Mouse (Mus musculus) forebrain, postnatal 0 days (tissue): Measurements from ENCODE around the gene Gja4. TPM values are rescaled to one million over a fixed set of nuclear protein-coding genes. Genes with fewer than 3 reads are reported as not detected.

Source experiments
- ATAC-seq: fragments of 200-750 bp; cut with Nextera tagmentation; 2 replicates; pipeline ENCODE4 v1.8.0; 2017; ENCODE audit warnings: mild to moderate bottlenecking, moderate library complexity
- DNase-seq: peaks from one replicate; pipeline ENCODE4 v3.0.0-alpha.2; 2015
- H3K27ac ChIP-seq: fragments of 300-500 bp; sonication (generic); 2 replicates; pipeline ENCODE4 v1.5.1; 2014; ENCODE audit warnings: low read depth, mild to moderate bottlenecking, antibody characterized with exemption, low read length, moderate library complexity, mixed read lengths
- H3K27me3 ChIP-seq: fragments of 300-500 bp; sonication (generic); 2 replicates; pipeline ENCODE4 v1.6.1; 2014; ENCODE audit warnings: mild to moderate bottlenecking, low read length, mixed read lengths; ENCODE audit not compliant: insufficient read depth
- H3K36me3 ChIP-seq: fragments of 300-500 bp; sonication (generic); 2 replicates; pipeline ENCODE4 v1.6.1; 2014; ENCODE audit warnings: mild to moderate bottlenecking, moderate library complexity; ENCODE audit not compliant: insufficient read depth
- H3K4me1 ChIP-seq: fragments of 300-500 bp; sonication (generic); 2 replicates; pipeline ENCODE4 v1.6.1; 2014; ENCODE audit warnings: antibody characterized with exemption; ENCODE audit not compliant: insufficient read depth
- H3K4me2 ChIP-seq: fragments of 300-500 bp; sonication (generic); 2 replicates; pipeline ENCODE4 v1.6.1; 2014; ENCODE audit warnings: low read depth, mild to moderate bottlenecking, moderate library complexity
- H3K4me3 ChIP-seq: fragments of 300-500 bp; sonication (generic); 2 replicates; pipeline ENCODE4 v1.5.1; 2014; ENCODE audit warnings: low read depth, low read length, mixed read lengths
- H3K9ac ChIP-seq: fragments of 300-500 bp; sonication (generic); 2 replicates; pipeline ENCODE4 v1.6.1; 2014; ENCODE audit warnings: mild to moderate bottlenecking
- H3K9me3 ChIP-seq: fragments of 300-500 bp; sonication (generic); 2 replicates; pipeline ENCODE4 v1.6.1; 2016; ENCODE audit warnings: low read length
- CTCF ChIP-seq: sonication (generic); IDR thresholded peaks from 2 replicates; pipeline ENCODE4 v1.5.1; 2016; ENCODE audit warnings: antibody characterized with exemption, control low read depth, low read depth
- WGBS: fragments of 180-500 bp; shearing (Covaris S2); extraction: QIAGEN DNeasy Blood & Tissue Kit; methylation state at CpG from one replicate; pipeline ENCODE4 v1.1.7; 2014; 5-methylcytosine and 5-hydroxymethylcytosine counted together
- polyA plus RNA-seq: library from polyadenylated mRNA; unstranded; fragments of >200 nt; fragmentation: Nextera tagmentation; extraction: Ambion mirVana; gene quantifications from 2 replicates; pipeline ENCODE4 v1.2.1, GENCODE M21; 2015
- total RNA-seq: library from RNA; depleted of rRNA; stranded (reverse); fragments of >200 nt; gene quantifications from 2 replicates; pipeline ENCODE4 v1.2.3, GENCODE M21; 2014

Gja4 gene
- total and polyA plus RNA-seq, 2 experiments from 2014 or later = 15.3 to 20.5 TPM

DNA sequence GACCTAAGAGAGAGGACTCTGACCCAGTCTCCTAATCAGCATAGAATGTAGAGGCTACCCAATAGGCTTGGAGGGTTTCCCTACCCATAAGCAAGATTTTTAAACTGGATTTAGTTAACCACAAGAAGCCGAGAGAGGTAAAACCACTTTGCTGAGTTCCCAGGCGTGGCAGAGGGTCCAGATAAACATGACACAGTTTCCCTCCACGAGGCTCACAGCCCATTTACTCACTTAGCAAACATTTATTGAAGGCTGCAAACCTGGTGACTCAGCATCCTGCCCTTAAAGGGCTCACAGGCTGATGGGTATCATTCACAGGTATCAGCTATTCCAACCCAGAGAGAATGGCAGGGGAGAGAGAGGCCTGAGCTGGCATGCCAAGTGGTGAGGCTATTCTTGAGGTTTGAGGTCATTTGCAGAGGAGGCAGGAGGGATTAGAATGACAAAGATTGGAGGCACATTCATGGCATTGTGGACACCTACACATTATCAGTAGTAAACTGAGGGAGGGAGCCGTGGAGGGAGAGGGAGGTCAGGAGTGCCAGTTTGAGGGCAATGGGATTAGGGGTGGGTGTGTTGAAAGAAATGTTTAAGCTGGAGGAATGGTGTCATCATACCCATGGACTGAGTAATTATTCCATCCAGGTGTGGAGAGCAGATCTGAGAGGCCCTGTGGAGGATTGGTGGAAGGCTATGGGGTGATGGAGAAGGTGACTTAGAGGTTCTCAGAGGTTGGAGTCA lies 35.9 kb upstream of the Gja4 start:
- no peak for TF ChIP-seq CTCF
- Histone ChIP-seq H3K4me3 (no peak overlapping the region), H3K27me3 (no peaks in the 10 kb centered on the region), H3K4me2 (no peak overlapping the region), H3K4me1 (no peaks in the 10 kb centered on the region), H3K9ac (no peak overlapping the region), H3K36me3 (no peaks in the 10 kb centered on the region), H3K9me3 (no peaks in the 10 kb centered on the region), H3K27ac (no peak overlapping the region)
- ATAC-seq = no peak
- no peak for DNase-seq
- WGBS = 67% methylated on average over 4 of the region's 4 CpGs

DNA sequence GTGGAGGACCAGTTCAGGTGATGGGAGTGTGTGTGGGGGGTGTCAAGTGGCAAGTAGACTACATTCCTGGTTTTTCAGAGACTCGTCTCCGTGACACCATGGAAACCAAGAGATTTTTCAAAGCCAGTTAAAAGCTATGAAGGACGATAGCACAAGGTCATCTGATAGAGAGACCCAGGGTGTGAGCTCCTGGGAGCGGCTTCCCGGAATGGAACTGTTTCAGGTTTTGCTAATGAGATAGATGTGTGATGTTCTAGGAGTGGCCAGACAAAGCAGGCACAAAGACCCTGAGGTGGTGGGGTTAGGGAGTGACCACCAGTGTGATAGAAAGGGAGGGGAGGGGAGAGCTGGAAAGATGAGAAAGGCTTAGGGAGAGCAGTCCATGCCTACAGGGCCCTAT lies 31.2 kb upstream of the Gja4 start:
- no peak overlapping the region for H3K9ac ChIP-seq
- H3K4me3 ChIP-seq = no peak overlapping the region
- no peak for TF ChIP-seq CTCF
- no peaks in the 10 kb centered on the region for H3K27me3 ChIP-seq
- H3K27ac ChIP-seq = no peak overlapping the region
- ATAC-seq = no peak
- H3K4me2 ChIP-seq = no peak overlapping the region
- H3K36me3 ChIP-seq = no peaks in the 10 kb centered on the region
- WGBS = 86% methylated on average over 5 of the region's 5 CpGs
- no peaks in the 10 kb centered on the region for H3K9me3 ChIP-seq
- DNase-seq = no peak
- H3K4me1 ChIP-seq = no peaks in the 10 kb centered on the region

DNA sequence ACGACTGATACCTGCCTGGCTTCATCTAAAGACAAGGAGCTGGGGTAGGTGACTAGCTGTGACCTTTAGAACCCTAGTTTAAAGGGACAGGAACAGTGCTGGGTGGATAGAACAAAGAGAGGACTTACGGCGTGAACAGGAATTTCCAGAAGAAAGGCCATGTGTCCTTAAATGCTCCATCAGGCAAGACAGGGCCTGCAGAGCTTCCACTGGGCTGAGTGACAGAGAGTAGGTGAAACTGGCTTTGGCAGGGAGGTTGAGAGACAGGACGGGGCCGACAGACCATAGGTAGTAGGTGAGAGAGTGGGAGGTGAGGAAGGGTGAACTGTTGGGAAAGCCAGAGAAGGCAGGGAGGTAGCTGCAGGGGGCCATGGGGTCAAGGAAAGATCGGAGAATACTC lies 27.5 kb upstream of the Gja4 start:
- Histone ChIP-seq H3K27me3 (no peaks in the 10 kb centered on the region), H3K9ac (no peak overlapping the region), H3K36me3 (no peaks in the 10 kb centered on the region), H3K4me3 (no peak overlapping the region), H3K27ac (no peak overlapping the region), H3K4me2 (no peak overlapping the region), H3K9me3 (no peaks in the 10 kb centered on the region), H3K4me1 (no peaks in the 10 kb centered on the region)
- no peak for TF ChIP-seq CTCF
- ATAC-seq (no peak), DNase-seq (no peak)
- WGBS = 69% methylated on average over 6 of the region's 6 CpGs

DNA sequence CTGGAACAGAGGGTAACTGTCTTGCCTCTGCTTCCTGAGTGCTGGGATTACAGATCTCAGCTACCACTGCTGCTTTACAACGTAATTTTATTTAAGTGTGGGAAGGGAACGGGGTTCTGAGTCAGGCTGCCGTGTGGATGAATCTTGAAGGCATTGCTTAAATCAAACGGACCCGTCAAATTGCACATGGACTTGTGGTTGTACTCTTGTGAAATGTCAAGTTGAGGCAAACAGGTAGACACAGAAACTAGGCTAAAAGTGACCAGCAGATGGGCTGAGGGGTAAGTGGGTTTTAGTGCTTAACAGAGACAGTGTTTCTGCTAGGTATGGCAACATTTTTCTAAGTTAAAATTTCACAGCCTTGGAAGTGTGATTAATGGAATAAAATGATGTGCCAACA lies 23.8 kb upstream of the Gja4 start:
- H3K4me3 ChIP-seq = no peak overlapping the region
- 89% methylated on average over 5 of the region's 5 CpGs for WGBS
- H3K4me1 ChIP-seq = no peaks in the 10 kb centered on the region
- H3K27ac ChIP-seq = no peak overlapping the region
- no peaks in the 10 kb centered on the region for H3K36me3 ChIP-seq
- H3K27me3 ChIP-seq = no peaks in the 10 kb centered on the region
- ATAC-seq (no peak), DNase-seq (no peak)
- no peak for TF ChIP-seq CTCF
- H3K9me3 ChIP-seq = no peaks in the 10 kb centered on the region
- no peak overlapping the region for H3K4me2 ChIP-seq
- no peak overlapping the region for H3K9ac ChIP-seq

DNA sequence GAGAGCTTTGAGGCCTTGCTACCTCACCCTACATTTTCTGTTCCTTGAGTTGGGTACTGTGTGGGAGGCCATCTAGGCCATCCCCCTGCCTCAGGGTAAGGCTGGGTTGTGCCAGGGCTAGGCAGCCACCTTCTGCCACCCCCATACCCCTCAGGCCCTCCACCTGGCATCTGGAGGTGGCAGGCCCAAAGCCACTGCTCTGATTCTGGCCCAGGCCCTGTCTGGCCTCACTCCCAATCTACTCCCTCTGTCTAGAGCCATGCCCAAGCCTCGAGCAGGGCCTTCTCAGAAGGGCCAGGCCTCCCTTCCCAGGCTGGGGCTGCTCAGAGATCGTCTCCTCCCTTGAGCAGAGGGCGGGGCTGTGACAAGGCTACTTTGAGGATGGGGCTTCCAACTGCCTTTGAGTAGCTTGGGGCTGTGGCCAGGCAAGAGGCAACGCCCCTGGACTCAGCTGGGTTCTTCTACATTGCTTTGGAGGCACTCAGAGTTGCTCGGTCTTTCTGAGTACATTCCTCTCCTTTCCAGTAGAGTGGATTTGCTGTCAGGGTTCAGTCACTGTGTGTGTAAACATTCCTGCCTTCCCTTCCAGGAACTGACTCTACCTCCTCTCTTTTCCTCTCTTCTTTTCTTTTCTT lies 21.1 kb upstream of the Gja4 start:
- no peak overlapping the region for H3K4me3 ChIP-seq
- H3K9me3 ChIP-seq = no peaks in the 10 kb centered on the region
- H3K4me2 ChIP-seq = no peak overlapping the region
- ATAC-seq (no peak), DNase-seq (no peak)
- TF ChIP-seq CTCF = no peak
- H3K27me3 ChIP-seq = peaks cover 24% of the 10 kb centered on the region
- no peaks in the 10 kb centered on the region for H3K36me3 ChIP-seq
- no peak overlapping the region for H3K9ac ChIP-seq
- H3K27ac ChIP-seq = no peak overlapping the region
- H3K4me1 ChIP-seq = peaks cover 11% of the 10 kb centered on the region
- 48% methylated on average over 5 of the region's 5 CpGs for WGBS

DNA sequence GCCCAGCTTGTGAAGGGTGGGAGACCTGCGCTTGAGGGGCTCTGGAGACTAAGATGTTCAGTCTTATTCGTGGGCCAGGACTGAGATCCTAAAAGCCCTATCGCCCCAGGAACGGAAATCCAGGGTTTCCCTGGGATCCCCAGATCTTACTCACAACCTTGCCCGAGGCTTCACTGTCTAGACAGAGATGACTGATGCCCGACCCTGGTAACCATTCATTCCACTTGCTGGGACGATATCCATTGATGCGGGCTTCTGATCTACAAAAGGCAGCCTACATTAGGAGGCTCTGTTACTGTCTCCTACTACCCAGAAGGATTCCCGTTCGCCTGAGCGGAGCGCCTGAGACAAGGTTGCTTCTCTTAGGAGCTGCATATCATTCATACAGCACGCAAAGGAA lies 17.3 kb upstream of the Gja4 start:
- ATAC-seq (no peak), DNase-seq (no peak)
- Histone ChIP-seq H3K27me3 (peaks cover 30% of the 10 kb centered on the region), H3K4me2 (no peak overlapping the region), H3K36me3 (no peaks in the 10 kb centered on the region), H3K27ac (no peak overlapping the region), H3K4me3 (0 out of 2 replicates have a peak overlapping the region, but pooled peaks have one; percentile 33), H3K9me3 (no peaks in the 10 kb centered on the region), H3K9ac (no peak overlapping the region), H3K4me1 (peaks cover 11% of the 10 kb centered on the region)
- no peak for TF ChIP-seq CTCF
- WGBS = 24% methylated on average over 13 of the region's 13 CpGs

DNA sequence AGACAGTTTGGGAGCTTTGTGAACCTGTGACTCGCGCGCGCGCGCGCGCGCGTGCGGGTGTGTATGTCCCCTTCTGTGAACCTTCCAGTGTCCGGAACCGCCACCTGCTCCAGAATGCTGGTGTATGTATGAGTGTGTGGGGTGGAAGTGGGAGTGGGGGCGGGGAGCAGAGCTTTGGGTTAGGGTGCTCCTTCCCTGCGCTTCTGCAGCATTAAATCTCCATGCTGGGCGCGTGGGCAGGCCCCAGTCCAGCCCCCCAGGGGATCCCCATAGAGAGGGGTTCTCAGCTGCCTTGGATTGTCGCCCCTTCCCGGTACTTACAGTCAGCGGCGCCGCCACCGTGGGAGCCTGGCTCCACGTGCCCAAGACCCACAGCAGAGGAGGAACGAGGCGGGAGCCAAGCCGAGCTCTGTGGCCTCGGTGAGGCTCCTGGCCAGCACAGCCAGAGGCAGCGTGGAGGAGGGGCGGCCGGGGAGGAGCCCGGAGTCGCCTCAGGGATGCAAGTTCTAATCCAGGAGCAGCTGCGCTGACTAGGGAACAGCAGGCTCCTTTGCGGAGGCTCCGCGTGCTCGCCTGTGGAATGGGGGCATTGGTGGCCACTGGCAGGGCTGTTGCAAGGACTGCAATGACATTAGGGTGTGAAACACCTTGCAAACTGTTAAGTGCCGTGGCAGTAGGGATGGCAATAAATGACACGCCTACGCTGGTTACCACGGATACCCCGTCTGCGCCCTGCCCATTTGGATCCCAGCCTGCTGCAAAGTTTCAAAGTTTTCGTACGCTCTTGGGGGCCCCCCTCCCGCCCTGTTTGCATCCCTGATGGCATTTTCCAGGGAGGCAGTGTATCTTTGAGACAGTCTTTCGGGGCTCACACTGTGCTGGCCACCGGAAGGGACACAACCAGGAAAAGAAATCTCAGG lies 16.6 kb upstream of the Gja4 start, which contains the start of gene Gjb3:
Gene Gjb3 (minus strand): TSS at position 664 of the 920 bp plus-strand sequence.
- H3K4me2 ChIP-seq = peak within 1 kb of the TSS; percentile 55
- H3K27me3 ChIP-seq = peaks cover 30% of the 10 kb centered on the region
- TF ChIP-seq CTCF = no peak
- peaks cover 11% of the 10 kb centered on the region for H3K4me1 ChIP-seq
- H3K4me3 ChIP-seq = peak within 1 kb of the TSS; percentile 33
- H3K36me3 ChIP-seq = no peaks in the 10 kb centered on the region
- no peak for DNase-seq
- WGBS = 4% methylated on average over 48 of the region's 49 CpGs
- H3K27ac ChIP-seq = no peak within 1 kb of the TSS
- H3K9me3 ChIP-seq = no peaks in the 10 kb centered on the region
- ATAC-seq = peak; percentile 29; the same call in 1 of the 2 replicates
- H3K9ac ChIP-seq = no peak within 1 kb of the TSS
